Mouse (Mus musculus): ENCODE measurements around the gene Ilvbl.
"Not testable (repeated sequence)": the region's sequence is repeated elsewhere in the genome, so short reads cannot be mapped to it uniquely, and the experiment has no call there.

Gene Ilvbl

DNA sequence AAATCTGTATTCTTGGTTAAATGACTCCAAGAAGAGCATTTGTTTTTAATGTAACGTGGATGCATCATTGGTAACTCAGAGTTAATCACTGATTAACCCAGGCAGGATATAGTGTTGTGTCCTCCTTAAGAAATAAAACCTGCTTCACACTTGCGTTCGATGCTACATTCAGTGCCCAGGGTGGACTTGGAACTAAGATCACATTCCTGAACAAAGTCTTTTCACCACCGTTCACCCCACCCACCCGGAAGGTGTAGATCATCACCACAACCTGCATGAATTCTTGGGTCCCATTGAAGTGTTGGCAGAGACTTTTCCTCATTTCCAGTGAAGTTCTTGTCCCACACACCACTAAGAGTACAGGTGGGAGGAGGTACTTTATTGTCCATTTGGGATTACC is 19.6 kb downstream of the Ilvbl start:
- Histone ChIP-seq H3K9me3 (ENCODE audit: low read length) (no peaks in the 10 kb centered on the region), H3K36me3 (ENCODE audit: insufficient read depth, low read length) (no peaks in the 10 kb centered on the region), H3K27me3 (ENCODE audit: insufficient read depth, low read length) (peaks cover 61% of the 10 kb centered on the region), H3K4me3 (replicated peaks; ENCODE audit: low read length) (no peak overlapping the region), H3K4me1 (replicated peaks; ENCODE audit: low read depth, low read length) (peaks cover 21% of the 10 kb centered on the region)
- TF ChIP-seq CTCF (conservative IDR thresholded peaks at IDR 0.05; ENCODE audit: low read length) = no peak
- TF ChIP-seq POU5F1 (IDR thresholded peaks at IDR 0.05; ENCODE audit: borderline replicate concordance, low read length) = no peak
- no peak for TF ChIP-seq NANOG (IDR thresholded peaks at IDR 0.05; ENCODE audit: borderline replicate concordance, low read length)

DNA sequence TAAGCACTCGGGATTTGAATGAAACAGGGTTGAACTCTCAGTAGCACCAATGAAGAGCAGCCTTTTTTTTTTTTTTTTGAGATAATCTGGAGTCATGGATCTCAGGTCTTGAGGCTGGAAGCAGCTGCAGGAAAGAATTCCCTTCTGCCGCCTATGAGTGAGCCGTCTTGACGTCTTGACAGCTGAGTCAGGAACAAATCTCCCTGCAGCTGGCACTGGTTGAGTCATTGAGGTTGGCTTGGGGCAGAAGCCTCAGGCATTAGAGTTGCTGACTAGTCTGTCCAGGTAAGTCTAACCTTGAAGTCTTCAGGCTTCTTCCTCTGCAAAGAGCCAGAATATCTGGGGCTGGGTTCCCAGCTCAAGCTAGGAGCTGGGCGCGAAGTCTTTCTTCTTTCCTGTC is 20.0 kb downstream of the Ilvbl start:
- H3K27me3 ChIP-seq (ENCODE audit: insufficient read depth, low read length) = peaks cover 57% of the 10 kb centered on the region
- peaks cover 18% of the 10 kb centered on the region for H3K4me1 ChIP-seq (replicated peaks; ENCODE audit: low read depth, low read length)
- TF ChIP-seq CTCF (conservative IDR thresholded peaks at IDR 0.05; ENCODE audit: low read length) (no peak), POU5F1 (IDR thresholded peaks at IDR 0.05; ENCODE audit: borderline replicate concordance, low read length) (no peak), NANOG (IDR thresholded peaks at IDR 0.05; ENCODE audit: borderline replicate concordance, low read length) (no peak)
- no peaks in the 10 kb centered on the region for H3K36me3 ChIP-seq (ENCODE audit: insufficient read depth, low read length)
- H3K9me3 ChIP-seq (ENCODE audit: low read length) = no peaks in the 10 kb centered on the region
- H3K4me3 ChIP-seq (replicated peaks; ENCODE audit: low read length) = no peak overlapping the region

DNA sequence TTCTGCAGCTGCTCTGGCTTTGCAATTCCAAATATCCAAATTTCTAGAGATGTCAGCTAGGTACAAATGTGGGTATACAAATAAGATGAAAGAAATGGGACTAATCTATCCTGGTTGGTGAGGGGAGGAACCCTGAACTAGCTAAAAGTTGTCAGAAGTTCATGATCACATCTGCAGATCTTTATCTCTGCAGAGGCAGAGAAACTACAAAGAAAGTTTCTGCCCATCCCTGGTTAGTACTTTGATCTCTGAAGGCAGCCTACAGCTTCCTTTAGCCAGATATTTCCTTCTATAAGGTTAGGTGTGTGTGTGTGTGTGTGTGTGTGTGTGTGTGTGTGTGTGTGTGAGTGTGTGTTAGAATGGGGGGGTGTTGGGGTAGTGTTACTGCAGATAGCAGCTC is 20.4 kb downstream of the Ilvbl start:
- peaks cover 14% of the 10 kb centered on the region for H3K4me1 ChIP-seq (replicated peaks; ENCODE audit: low read depth, low read length)
- H3K4me3 ChIP-seq (replicated peaks; ENCODE audit: low read length) = no peak overlapping the region
- no peaks in the 10 kb centered on the region for H3K9me3 ChIP-seq (ENCODE audit: low read length)
- no peak for TF ChIP-seq CTCF (conservative IDR thresholded peaks at IDR 0.05; ENCODE audit: low read length)
- no peak for TF ChIP-seq POU5F1 (IDR thresholded peaks at IDR 0.05; ENCODE audit: borderline replicate concordance, low read length)
- TF ChIP-seq NANOG (IDR thresholded peaks at IDR 0.05; ENCODE audit: borderline replicate concordance, low read length) = no peak
- H3K36me3 ChIP-seq (ENCODE audit: insufficient read depth, low read length) = no peaks in the 10 kb centered on the region
- H3K27me3 ChIP-seq (ENCODE audit: insufficient read depth, low read length) = peaks cover 54% of the 10 kb centered on the region

DNA sequence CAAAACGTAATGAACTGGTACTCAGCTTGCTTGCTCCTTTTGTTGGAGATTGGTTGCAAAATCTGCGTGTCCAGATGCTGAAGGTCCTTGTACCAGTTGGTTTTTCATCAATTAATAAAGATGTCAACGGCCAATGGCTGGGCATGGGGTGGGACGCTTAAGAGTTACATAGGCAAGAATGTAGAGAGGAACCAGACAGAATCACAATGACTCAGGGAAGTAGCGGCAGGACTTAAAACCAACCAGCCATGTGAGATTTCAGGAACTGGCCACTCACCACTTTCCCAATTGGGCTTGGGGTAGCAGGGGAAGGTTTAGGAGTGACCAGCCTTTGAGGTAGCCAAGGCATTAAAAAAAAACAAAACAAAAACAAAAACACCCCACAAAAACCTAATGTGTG is 25.7 kb downstream of the Ilvbl start:
- TF ChIP-seq NANOG (IDR thresholded peaks at IDR 0.05; ENCODE audit: borderline replicate concordance, low read length) (no peak), CTCF (conservative IDR thresholded peaks at IDR 0.05; ENCODE audit: low read length) (no peak)
- peaks cover 10% of the 10 kb centered on the region for H3K27me3 ChIP-seq (ENCODE audit: insufficient read depth, low read length)
- H3K36me3 ChIP-seq (ENCODE audit: insufficient read depth, low read length) = no peaks in the 10 kb centered on the region
- H3K4me3 ChIP-seq (replicated peaks; ENCODE audit: low read length) = no peak overlapping the region
- no peaks in the 10 kb centered on the region for H3K4me1 ChIP-seq (replicated peaks; ENCODE audit: low read depth, low read length)
- no peaks in the 10 kb centered on the region for H3K9me3 ChIP-seq (ENCODE audit: low read length)

DNA sequence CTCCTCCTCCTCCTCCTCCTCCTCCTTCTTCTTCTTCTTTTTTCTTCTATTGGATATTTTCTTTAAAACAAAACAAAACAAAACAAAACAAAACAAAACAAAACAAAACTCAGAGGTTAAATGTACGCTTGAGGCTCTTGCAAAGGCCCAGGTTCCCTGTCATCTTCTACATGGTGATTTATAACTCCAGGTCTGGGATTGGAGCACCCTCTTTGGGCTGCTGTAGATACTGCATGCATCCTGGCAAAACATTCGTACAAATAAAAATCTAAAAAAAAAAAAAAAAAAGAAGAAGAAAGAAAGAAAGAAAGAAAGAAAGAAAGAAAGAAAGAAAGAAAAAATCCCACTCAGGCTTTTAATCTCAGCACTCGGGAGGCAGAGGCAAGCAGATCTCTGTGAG is 30.9 kb downstream of the Ilvbl start:
- H3K4me1 ChIP-seq (replicated peaks; ENCODE audit: low read depth, low read length) = no peaks in the 10 kb centered on the region
- no peaks in the 10 kb centered on the region for H3K9me3 ChIP-seq (ENCODE audit: low read length)
- no peak overlapping the region for H3K4me3 ChIP-seq (replicated peaks; ENCODE audit: low read length)
- H3K27me3 ChIP-seq (ENCODE audit: insufficient read depth, low read length) = no peaks in the 10 kb centered on the region; the same call in 1 of the 2 replicates
- TF ChIP-seq POU5F1 (IDR thresholded peaks at IDR 0.05; ENCODE audit: borderline replicate concordance, low read length) (no peak), CTCF (conservative IDR thresholded peaks at IDR 0.05; ENCODE audit: low read length) (0 out of 2 replicates have a peak, but pooled peaks have one; percentile 24)
- no peaks in the 10 kb centered on the region for H3K36me3 ChIP-seq (ENCODE audit: insufficient read depth, low read length)

DNA sequence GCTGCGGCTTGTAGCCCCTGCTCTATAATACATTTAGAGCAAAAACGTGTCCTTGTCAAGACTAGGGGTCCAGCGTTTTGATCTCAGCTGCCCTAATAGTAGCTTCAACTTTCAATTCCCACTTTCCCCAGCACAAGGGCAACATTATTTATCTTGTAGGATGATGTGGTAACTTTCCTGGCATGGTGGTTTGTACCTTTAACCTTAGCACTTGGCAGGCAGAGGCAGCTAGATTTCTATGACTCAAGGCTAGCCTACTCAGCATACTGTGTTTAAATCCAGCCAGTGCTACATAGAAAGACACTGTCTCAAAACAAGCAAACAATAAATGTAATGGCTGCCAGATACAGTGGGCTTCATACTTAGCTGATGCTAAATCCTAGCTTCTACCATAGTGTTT is 33.5 kb downstream of the Ilvbl start:
- Histone ChIP-seq H3K36me3 (ENCODE audit: insufficient read depth, low read length) (no peaks in the 10 kb centered on the region), H3K27me3 (ENCODE audit: insufficient read depth, low read length) (no peaks in the 10 kb centered on the region; the same call in 1 of the 2 replicates), H3K9me3 (ENCODE audit: low read length) (no peaks in the 10 kb centered on the region), H3K4me3 (replicated peaks; ENCODE audit: low read length) (no peak overlapping the region), H3K4me1 (replicated peaks; ENCODE audit: low read depth, low read length) (no peaks in the 10 kb centered on the region)
- TF ChIP-seq CTCF (conservative IDR thresholded peaks at IDR 0.05; ENCODE audit: low read length) (no peak), NANOG (IDR thresholded peaks at IDR 0.05; ENCODE audit: borderline replicate concordance, low read length) (no peak), POU5F1 (IDR thresholded peaks at IDR 0.05; ENCODE audit: borderline replicate concordance, low read length) (no peak)

DNA sequence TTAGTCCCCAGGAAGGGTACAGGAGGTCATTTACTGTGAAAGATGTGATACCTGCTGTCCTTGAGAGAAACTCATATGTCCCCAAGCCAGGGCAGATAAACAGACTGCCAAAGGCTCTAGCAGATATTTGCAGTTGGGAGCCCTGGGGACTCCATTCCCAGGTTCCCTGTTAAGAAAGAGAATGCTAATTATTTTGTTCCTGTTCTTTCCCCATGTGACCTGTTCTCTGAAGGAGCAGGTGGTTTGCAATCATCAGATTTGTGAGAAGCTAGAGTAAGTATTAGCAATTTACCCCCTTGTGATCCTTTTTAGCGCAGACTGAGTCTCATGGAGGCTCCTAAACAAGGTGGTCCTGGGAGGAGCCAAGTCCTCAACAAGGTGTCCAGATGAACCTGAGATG is 43.8 kb downstream of the Ilvbl start, which contains the start of gene Olfr1357:
Gene Olfr1357, minus strand, starts transcription at position 101 of the 400 bp plus-strand sequence.
- Histone ChIP-seq H3K27me3 (ENCODE audit: insufficient read depth, low read length) (no peaks in the 10 kb centered on the region), H3K9me3 (ENCODE audit: low read length) (no peaks in the 10 kb centered on the region), H3K4me3 (replicated peaks; ENCODE audit: low read length) (no peak within 1 kb of the TSS), H3K36me3 (ENCODE audit: insufficient read depth, low read length) (no peaks in the 10 kb centered on the region), H3K4me1 (replicated peaks; ENCODE audit: low read depth, low read length) (no peaks in the 10 kb centered on the region)
- TF ChIP-seq POU5F1 (IDR thresholded peaks at IDR 0.05; ENCODE audit: borderline replicate concordance, low read length) (no peak), NANOG (IDR thresholded peaks at IDR 0.05; ENCODE audit: borderline replicate concordance, low read length) (no peak), CTCF (conservative IDR thresholded peaks at IDR 0.05; ENCODE audit: low read length) (no peak)

DNA sequence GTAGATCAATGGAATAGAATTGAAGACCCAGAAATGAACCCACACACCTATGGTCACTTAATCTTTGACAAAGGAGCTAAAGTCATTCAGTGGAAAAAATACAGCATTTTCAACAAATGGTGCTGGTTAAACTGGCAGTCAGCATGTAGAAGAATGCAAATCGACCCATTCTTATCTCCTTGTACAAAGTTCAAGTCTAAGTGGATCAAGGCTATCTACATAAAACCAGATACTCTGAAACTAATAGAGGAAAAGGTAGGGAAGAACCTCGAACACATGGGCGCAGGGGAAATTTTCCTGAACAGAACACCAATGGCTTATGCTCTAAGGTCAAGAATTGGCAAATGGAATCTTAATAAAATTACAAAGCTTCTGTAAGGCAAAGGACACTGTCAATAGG is 49.0 kb downstream of the Ilvbl start:
- not testable (repeated sequence) for H3K9me3 ChIP-seq (ENCODE audit: low read length); H3K4me1 ChIP-seq (replicated peaks; ENCODE audit: low read depth, low read length); H3K4me3 ChIP-seq (replicated peaks; ENCODE audit: low read length); H3K27me3 ChIP-seq (ENCODE audit: insufficient read depth, low read length); H3K36me3 ChIP-seq (ENCODE audit: insufficient read depth, low read length)

DNA sequence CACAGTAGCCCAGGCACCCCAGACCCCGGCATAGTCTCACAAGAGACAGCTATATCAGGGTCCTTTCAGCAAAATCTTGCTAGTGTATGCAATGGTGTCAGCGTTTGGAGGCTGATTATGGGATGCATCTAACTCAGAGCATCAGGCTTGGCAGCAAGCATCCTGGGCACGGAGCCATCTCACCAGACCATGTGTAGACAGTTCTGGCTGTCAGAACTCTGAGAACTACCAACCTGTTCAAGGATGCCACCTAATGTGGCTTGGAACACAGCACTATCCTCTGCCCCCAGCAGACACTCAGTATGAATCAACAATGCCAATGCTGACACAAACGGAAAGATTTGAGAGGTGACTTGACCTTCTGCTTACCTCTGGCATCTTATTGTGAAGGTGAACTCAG is 56.0 kb downstream of the Ilvbl start:
- H3K4me3 ChIP-seq (replicated peaks; ENCODE audit: low read length) = no peak overlapping the region
- no peaks in the 10 kb centered on the region for H3K36me3 ChIP-seq (ENCODE audit: insufficient read depth, low read length)
- peaks cover 8% of the 10 kb centered on the region for H3K27me3 ChIP-seq (ENCODE audit: insufficient read depth, low read length)
- TF ChIP-seq POU5F1 (IDR thresholded peaks at IDR 0.05; ENCODE audit: borderline replicate concordance, low read length) (no peak), NANOG (IDR thresholded peaks at IDR 0.05; ENCODE audit: borderline replicate concordance, low read length) (no peak)
- H3K4me1 ChIP-seq (replicated peaks; ENCODE audit: low read depth, low read length) = no peaks in the 10 kb centered on the region
- H3K9me3 ChIP-seq (ENCODE audit: low read length) = no peaks in the 10 kb centered on the region

Data from E14TG2a.4 (cell line).